Mouse (Mus musculus) kidney, postnatal 0 days (tissue): ENCODE data around the gene Arnt2. TPM values are rescaled to one million over a fixed set of nuclear protein-coding genes. Genes with fewer than 3 reads are reported as not detected.

ENCODE experiments used
- ATAC-seq: fragments of 200-750 bp; cut with Nextera tagmentation; replicated peaks from 2 replicates; pipeline ENCODE4 v1.8.0; 2017; ENCODE audit warnings: low read depth, moderate number of reproducible peaks, moderate TSS enrichment, moderate library complexity; ENCODE audit not compliant: low FRiP score
- DNase-seq: peaks from one replicate; pipeline ENCODE4 v3.0.0-alpha.2; 2016; ENCODE audit warnings: low spot score
- H3K27ac ChIP-seq: fragments of 300-500 bp; sonication (generic); 2 replicates; pipeline ENCODE4 v1.5.1; 2014; ENCODE audit warnings: mild to moderate bottlenecking
- H3K27me3 ChIP-seq: fragments of 300-500 bp; sonication (generic); 2 replicates; pipeline ENCODE4 v1.6.1; 2014; ENCODE audit warnings: low read length, mixed read lengths; ENCODE audit not compliant: insufficient read depth
- H3K36me3 ChIP-seq: fragments of 300-500 bp; sonication (generic); 2 replicates; pipeline ENCODE4 v1.6.1; 2014; ENCODE audit warnings: low read length, mixed read lengths; ENCODE audit not compliant: insufficient read depth
- H3K4me1 ChIP-seq: fragments of 300-500 bp; sonication (generic); replicated peaks from 2 replicates; pipeline ENCODE4 v1.6.1; 2014; ENCODE audit warnings: antibody characterized with exemption, low read length, mixed read lengths; ENCODE audit not compliant: insufficient read depth
- H3K4me2 ChIP-seq: fragments of 300-500 bp; sonication (generic); 2 replicates; pipeline ENCODE4 v1.6.1; 2014; ENCODE audit warnings: mild to moderate bottlenecking, low read length, moderate library complexity, mixed read lengths
- H3K4me3 ChIP-seq: fragments of 300-500 bp; sonication (generic); replicated peaks from 2 replicates; pipeline ENCODE4 v1.5.1; 2014; ENCODE audit warnings: low read depth, low read length
- H3K9ac ChIP-seq: fragments of 300-500 bp; sonication (generic); 2 replicates; pipeline ENCODE4 v1.6.1; 2014; ENCODE audit warnings: low read depth, low read length
- H3K9me3 ChIP-seq: fragments of 300-500 bp; sonication (generic); replicated peaks from 2 replicates; pipeline ENCODE4 v1.6.1; 2016; ENCODE audit warnings: low read length, inconsistent platforms, mixed read lengths
- CTCF ChIP-seq: IDR thresholded peaks from 2 replicates; pipeline ENCODE4 v1.5.1; 2016; ENCODE audit warnings: antibody characterized with exemption, low read depth, mild to moderate bottlenecking, moderate library complexity
- WGBS: fragments of 180-500 bp; shearing (Covaris S2); extraction: QIAGEN DNeasy Blood & Tissue Kit; methylation state at CpG from one replicate; pipeline ENCODE4 v1.1.7; 2014; 5-methylcytosine and 5-hydroxymethylcytosine counted together
- polyA plus RNA-seq: library from polyadenylated mRNA; unstranded; fragments of >200 nt; fragmentation: Nextera tagmentation; extraction: Ambion mirVana; gene quantifications from 2 replicates; pipeline ENCODE4 v1.2.1, GENCODE M21; 2015

Arnt2 gene
- polyA plus RNA-seq, 1 experiment from 2014 or later, result 8.4 TPM

DNA sequence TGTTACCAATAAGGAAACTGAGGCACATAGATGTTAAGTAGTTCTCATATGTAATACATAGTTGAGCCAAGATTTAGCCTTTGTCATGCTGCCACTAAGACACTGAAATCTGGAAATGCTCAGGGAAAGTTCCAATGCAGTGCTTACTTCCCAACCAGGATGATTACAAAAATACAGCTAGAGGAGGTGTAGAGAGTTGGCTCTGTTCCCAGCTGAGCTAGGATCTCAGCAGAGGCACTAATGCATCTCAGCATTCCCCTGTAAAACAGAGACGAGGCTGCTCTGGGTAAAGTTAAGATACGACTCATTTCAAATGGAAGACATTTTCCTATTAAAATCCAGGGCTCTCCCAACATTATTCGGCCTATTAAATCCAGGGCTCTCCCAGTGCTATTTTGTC, 206.0 kb downstream of the Arnt2 start:
- DNase-seq (no peak), ATAC-seq (no peak)
- Histone ChIP-seq H3K27ac (no peak overlapping the region), H3K36me3 (no peaks in the 10 kb centered on the region), H3K4me1 (no peaks in the 10 kb centered on the region), H3K9me3 (no peaks in the 10 kb centered on the region), H3K9ac (no peak overlapping the region), H3K27me3 (no peaks in the 10 kb centered on the region), H3K4me2 (no peak overlapping the region), H3K4me3 (no peak overlapping the region)
- TF ChIP-seq CTCF, result no peak
- 67% methylated on average over 3 of the region's 3 CpGs for WGBS

- Histone ChIP-seq H3K36me3 (no peaks in the 10 kb centered on the region), H3K27ac (no peak overlapping the region), H3K4me3 (no peak overlapping the region), H3K27me3 (no peaks in the 10 kb centered on the region), H3K9ac (no peak overlapping the region), H3K4me2 (no peak overlapping the region), H3K4me1 (no peaks in the 10 kb centered on the region), H3K9me3 (no peaks in the 10 kb centered on the region)
- DNase-seq (no peak), ATAC-seq (no peak)
- no peak for TF ChIP-seq CTCF
- 84% methylated on average over 13 of the region's 13 CpGs for WGBS
Measured at GRCm38 (mm10) chr7:84201151-84202068, 208.6 kb downstream of the Arnt2 start.

GRCm38 (mm10) chr7:84197208-84197860, 212.6 kb downstream of the Arnt2 start:
- no peak for ATAC-seq
- no peak overlapping the region for H3K9ac ChIP-seq
- WGBS, result 65% methylated on average over 6 of the region's 6 CpGs
- no peaks in the 10 kb centered on the region for H3K36me3 ChIP-seq
- no peak for TF ChIP-seq CTCF
- H3K4me1 ChIP-seq, result no peaks in the 10 kb centered on the region
- H3K4me2 ChIP-seq, result no peak overlapping the region
- H3K4me3 ChIP-seq, result no peak overlapping the region
- no peaks in the 10 kb centered on the region for H3K27me3 ChIP-seq
- no peak for DNase-seq
- no peak overlapping the region for H3K27ac ChIP-seq
- H3K9me3 ChIP-seq, result no peaks in the 10 kb centered on the region

Other genes with a start within 250 kb of the Arnt2 start
- gene Gm2115, start 118.8 kb upstream of the Arnt2 start, polyA plus RNA-seq, result 0.62 and 0.91 TPM in 2 replicates
- 53.9 and 61.0 TPM in 2 replicates for gene Fah, start 196.5 kb upstream of the Arnt2 start, polyA plus RNA-seq